Mouse (Mus musculus): ENCODE measurements around the gene Ltbp4.

- TF ChIP-seq CTCF (IDR thresholded peaks at IDR 0.05; ENCODE audit: low read depth) (no peak), EP300 (optimal IDR thresholded peaks at IDR 0.05) (peak; percentile 67)
Observed at GRCm38 (mm10) chr7:27291795-27292466, 45.6 kb downstream of the Ltbp4 start.
